Mouse (Mus musculus): ENCODE data around the gene Anapc15-ps. TPM values are rescaled to one million over a fixed set of nuclear protein-coding genes. Genes with fewer than 3 reads are reported as not detected.

The Anapc15-ps gene
- polyA plus RNA-seq, 2 experiments: not detected

DNA sequence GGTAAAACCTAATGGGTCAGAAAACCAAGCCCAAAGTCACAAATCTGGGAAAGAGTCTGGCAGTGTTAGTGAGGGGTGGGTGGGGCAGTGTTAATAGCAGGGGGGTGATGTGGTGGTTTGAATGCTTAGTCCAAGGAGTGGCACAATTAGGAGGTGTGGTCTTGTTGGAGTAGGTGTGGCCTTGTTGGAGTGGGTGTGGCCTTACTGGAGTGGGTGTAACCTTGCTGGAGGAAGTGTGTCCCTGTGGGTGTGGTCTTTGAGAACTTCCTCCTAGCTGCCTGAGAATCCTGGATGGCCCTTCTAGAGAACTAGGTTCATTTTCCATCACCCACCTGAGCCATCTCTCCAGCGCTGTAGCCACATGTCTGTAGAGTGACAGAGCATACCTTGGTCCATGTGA is 16.6 kb upstream of the Anapc15-ps start:
- Histone ChIP-seq H3K27me3 (ENCODE audit: control insufficient read depth, insufficient read depth, low read length) (no peaks in the 10 kb centered on the region), H3K4me1 (ENCODE audit: control insufficient read depth, insufficient read depth, low read length) (peaks cover 6% of the 10 kb centered on the region), H3K4me2 (replicated peaks; ENCODE audit: low read depth, low read length, severe bottlenecking) (no peak overlapping the region), H3K9me3 (ENCODE audit: control insufficient read depth, low read length) (no peaks in the 10 kb centered on the region), H3K36me3 (ENCODE audit: control insufficient read depth, insufficient read depth, low read length) (no peaks in the 10 kb centered on the region), H3K27ac (replicated peaks; ENCODE audit: low read depth, low read length) (no peak overlapping the region), H3K9ac (ENCODE audit: low read depth, low read length, severe bottlenecking) (no peak overlapping the region), H3K4me3 (replicated peaks; ENCODE audit: low read length) (no peak overlapping the region)
- no peak for TF ChIP-seq POLR2A (IDR thresholded peaks at IDR 0.05; ENCODE audit: borderline replicate concordance, extremely low read depth, insufficient read depth, insufficient read length)
- WGBS: 90% methylated on average over 1 of the region's 1 CpGs
- DNase-seq (ENCODE audit: low spot score) (no peak), ATAC-seq (ENCODE audit: low FRiP score, low read depth) (no peak)

DNA sequence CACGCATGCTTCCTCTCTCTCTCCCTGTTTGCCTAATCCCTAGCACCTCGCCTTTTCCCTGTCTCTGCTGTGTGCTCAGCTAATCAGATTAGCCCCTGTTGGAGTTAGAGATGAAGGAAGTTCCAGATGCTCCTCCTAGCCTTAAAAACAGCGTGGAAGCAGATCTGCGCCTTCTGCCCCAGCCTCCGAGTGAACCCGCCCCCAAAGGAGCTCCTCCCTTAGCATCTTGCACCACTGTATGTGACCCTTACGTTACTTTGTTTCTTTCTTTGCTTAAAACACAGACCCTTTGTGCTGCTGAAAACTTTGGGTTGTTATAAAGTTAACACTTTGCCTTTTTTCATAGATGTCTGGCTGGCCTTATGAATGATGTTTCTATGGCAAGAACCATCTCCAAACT is 15.8 kb upstream of the Anapc15-ps start:
- no peak for ATAC-seq (ENCODE audit: low FRiP score, low read depth)
- no peak overlapping the region for H3K4me3 ChIP-seq (replicated peaks; ENCODE audit: low read length)
- H3K36me3 ChIP-seq (ENCODE audit: control insufficient read depth, insufficient read depth, low read length): no peaks in the 10 kb centered on the region
- no peak for DNase-seq (ENCODE audit: low spot score)
- H3K9me3 ChIP-seq (ENCODE audit: control insufficient read depth, low read length): no peaks in the 10 kb centered on the region
- 67% methylated on average over 7 of the region's 7 CpGs for WGBS
- H3K4me1 ChIP-seq (ENCODE audit: control insufficient read depth, insufficient read depth, low read length): peaks cover 3% of the 10 kb centered on the region
- TF ChIP-seq POLR2A (IDR thresholded peaks at IDR 0.05; ENCODE audit: borderline replicate concordance, extremely low read depth, insufficient read depth, insufficient read length): no peak
- H3K27me3 ChIP-seq (ENCODE audit: control insufficient read depth, insufficient read depth, low read length): no peaks in the 10 kb centered on the region
- no peak overlapping the region for H3K27ac ChIP-seq (replicated peaks; ENCODE audit: low read depth, low read length)
- H3K4me2 ChIP-seq (replicated peaks; ENCODE audit: low read depth, low read length, severe bottlenecking): no peak overlapping the region
- H3K9ac ChIP-seq (ENCODE audit: low read depth, low read length, severe bottlenecking): no peak overlapping the region

DNA sequence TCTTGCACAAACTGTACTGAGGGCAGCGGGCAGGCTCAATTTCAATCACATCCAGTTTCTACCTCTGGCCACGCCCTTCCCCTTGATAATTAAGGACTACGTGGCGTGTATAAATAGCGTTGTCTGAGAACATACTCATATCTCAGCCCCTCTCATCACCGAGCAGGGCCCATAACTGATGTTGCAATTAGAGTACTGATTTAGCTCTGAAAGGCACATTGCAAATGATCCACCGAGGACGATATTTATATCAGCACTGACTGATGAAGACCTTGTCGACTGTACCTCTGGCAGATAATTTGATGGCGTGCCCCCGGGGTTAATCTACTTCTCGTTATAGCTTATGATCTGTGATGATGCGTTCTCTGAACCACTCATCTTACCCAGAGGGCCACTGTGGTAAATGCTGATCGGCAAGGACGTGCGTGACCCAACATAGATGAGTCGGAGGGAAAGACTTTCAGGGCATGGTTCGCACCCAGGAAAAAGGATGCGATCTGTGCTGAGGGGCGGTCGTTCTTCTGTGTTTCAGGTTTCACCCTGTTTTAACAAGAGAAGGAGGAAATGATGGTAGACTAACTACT is 14.4 kb upstream of the Anapc15-ps start:
- 81% methylated on average over 21 of the region's 21 CpGs for WGBS
- TF ChIP-seq POLR2A (IDR thresholded peaks at IDR 0.05; ENCODE audit: borderline replicate concordance, extremely low read depth, insufficient read depth, insufficient read length): no peak
- Histone ChIP-seq H3K9me3 (ENCODE audit: control insufficient read depth, low read length) (no peaks in the 10 kb centered on the region), H3K9ac (ENCODE audit: low read depth, low read length, severe bottlenecking) (no peak overlapping the region), H3K4me3 (replicated peaks; ENCODE audit: low read length) (no peak overlapping the region), H3K4me2 (replicated peaks; ENCODE audit: low read depth, low read length, severe bottlenecking) (no peak overlapping the region), H3K27me3 (ENCODE audit: control insufficient read depth, insufficient read depth, low read length) (no peaks in the 10 kb centered on the region), H3K4me1 (ENCODE audit: control insufficient read depth, insufficient read depth, low read length) (peaks cover 3% of the 10 kb centered on the region), H3K27ac (replicated peaks; ENCODE audit: low read depth, low read length) (no peak overlapping the region), H3K36me3 (ENCODE audit: control insufficient read depth, insufficient read depth, low read length) (no peaks in the 10 kb centered on the region)
- no peak for ATAC-seq (ENCODE audit: low FRiP score, low read depth)
- no peak for DNase-seq (ENCODE audit: low spot score)

DNA sequence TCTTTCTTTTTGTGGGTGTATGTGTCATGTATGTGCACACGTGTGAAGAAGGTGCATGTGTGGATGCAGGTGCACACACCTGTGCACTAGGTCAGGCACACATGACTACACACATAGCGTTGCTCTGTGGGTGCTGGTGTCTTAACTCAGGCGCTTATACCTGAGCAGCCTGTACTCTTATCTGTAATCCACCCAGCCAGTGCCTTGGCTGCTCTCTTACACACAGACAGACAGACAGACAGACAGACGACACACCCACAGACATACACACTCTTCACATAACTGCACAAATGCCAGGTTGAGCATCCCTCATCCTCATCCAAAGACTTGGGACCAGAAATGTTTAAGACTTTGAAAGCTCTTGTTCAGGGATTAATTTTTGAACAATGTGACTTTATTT is 12.8 kb upstream of the Anapc15-ps start:
- no peak overlapping the region for H3K27ac ChIP-seq (replicated peaks; ENCODE audit: low read depth, low read length)
- H3K9me3 ChIP-seq (ENCODE audit: control insufficient read depth, low read length): no peaks in the 10 kb centered on the region
- no peaks in the 10 kb centered on the region for H3K27me3 ChIP-seq (ENCODE audit: control insufficient read depth, insufficient read depth, low read length)
- no peak overlapping the region for H3K4me3 ChIP-seq (replicated peaks; ENCODE audit: low read length)
- ATAC-seq (ENCODE audit: low FRiP score, low read depth): no peak
- no peaks in the 10 kb centered on the region for H3K36me3 ChIP-seq (ENCODE audit: control insufficient read depth, insufficient read depth, low read length)
- WGBS: 92% methylated on average over 4 of the region's 4 CpGs
- no peak overlapping the region for H3K4me2 ChIP-seq (replicated peaks; ENCODE audit: low read depth, low read length, severe bottlenecking)
- no peak for DNase-seq (ENCODE audit: low spot score)
- H3K9ac ChIP-seq (ENCODE audit: low read depth, low read length, severe bottlenecking): no peak overlapping the region
- TF ChIP-seq POLR2A (IDR thresholded peaks at IDR 0.05; ENCODE audit: borderline replicate concordance, extremely low read depth, insufficient read depth, insufficient read length): no peak
- peaks cover 3% of the 10 kb centered on the region for H3K4me1 ChIP-seq (ENCODE audit: control insufficient read depth, insufficient read depth, low read length)

DNA sequence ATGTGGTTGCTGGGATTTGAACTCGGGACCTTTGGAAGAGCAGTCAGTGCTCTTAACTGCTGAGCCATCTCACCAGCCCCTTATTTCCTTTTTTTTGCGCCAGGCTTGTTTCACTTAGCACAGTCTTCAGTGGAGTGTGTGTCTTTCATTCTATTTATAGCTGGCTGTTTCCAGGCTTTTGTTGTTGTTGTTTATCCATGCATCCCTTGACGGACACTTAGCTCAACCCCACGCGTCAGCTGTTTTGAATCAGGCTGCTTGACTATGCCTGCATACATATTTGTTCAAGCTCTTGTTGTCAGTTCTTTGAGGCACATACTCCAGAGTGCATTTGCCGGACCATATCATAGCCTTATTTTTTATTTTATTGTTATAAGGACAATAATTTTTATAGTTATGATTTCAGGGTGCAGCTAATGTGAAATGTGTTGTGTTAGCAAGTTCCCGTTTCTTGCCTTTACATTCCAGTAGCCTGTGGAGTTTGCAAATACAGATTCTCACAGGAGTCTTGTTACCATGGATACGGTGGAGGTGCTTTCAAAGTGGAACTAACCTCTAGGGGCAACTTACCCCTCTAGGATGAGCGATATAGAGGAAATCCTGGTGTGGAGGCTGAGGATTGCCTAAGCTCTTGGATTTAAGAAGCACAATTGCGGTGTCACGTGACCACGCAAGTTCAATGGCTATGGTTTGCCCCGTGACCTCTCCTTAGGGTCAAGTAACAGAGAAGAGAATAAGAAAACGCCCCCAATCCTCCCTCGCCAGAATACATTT is 11.7 kb upstream of the Anapc15-ps start:
- peak; percentile 46 for DNase-seq (ENCODE audit: low spot score)
- H3K27ac ChIP-seq (replicated peaks; ENCODE audit: low read depth, low read length): no peak overlapping the region
- H3K9ac ChIP-seq (ENCODE audit: low read depth, low read length, severe bottlenecking): no peak overlapping the region
- peak; percentile 65; the same call in 1 of the 2 replicates for ATAC-seq (ENCODE audit: low FRiP score, low read depth)
- no peaks in the 10 kb centered on the region for H3K36me3 ChIP-seq (ENCODE audit: control insufficient read depth, insufficient read depth, low read length)
- H3K4me2 ChIP-seq (replicated peaks; ENCODE audit: low read depth, low read length, severe bottlenecking): no peak overlapping the region
- 45% methylated on average over 15 of the region's 15 CpGs for WGBS
- H3K4me1 ChIP-seq (ENCODE audit: control insufficient read depth, insufficient read depth, low read length): peaks cover 9% of the 10 kb centered on the region
- no peaks in the 10 kb centered on the region for H3K9me3 ChIP-seq (ENCODE audit: control insufficient read depth, low read length)
- no peak overlapping the region for H3K4me3 ChIP-seq (replicated peaks; ENCODE audit: low read length)
- H3K27me3 ChIP-seq (ENCODE audit: control insufficient read depth, insufficient read depth, low read length): no peaks in the 10 kb centered on the region
- TF ChIP-seq POLR2A (IDR thresholded peaks at IDR 0.05; ENCODE audit: borderline replicate concordance, extremely low read depth, insufficient read depth, insufficient read length): no peak

Data from limb, embryonic 14.5 days (tissue).